Mouse (Mus musculus): ENCODE measurements around the gene Ints1. TPM values are rescaled to one million over a fixed set of nuclear protein-coding genes. Genes with fewer than 3 reads are reported as not detected.

The Ints1 gene
- polyA plus RNA-seq, 1 experiment from 2014 or later: 25.6 TPM

- Histone ChIP-seq H3K9me3 (replicated peaks) (no peaks in the 10 kb centered on the region), H3K27ac (replicated peaks) (no peak overlapping the region), H3K4me3 (replicated peaks) (no peak overlapping the region), H3K4me2 (no peak overlapping the region), H3K27me3 (replicated peaks) (no peaks in the 10 kb centered on the region), H3K9ac (replicated peaks) (no peak overlapping the region), H3K36me3 (no peaks in the 10 kb centered on the region), H3K4me1 (peaks cover 20% of the 10 kb centered on the region)
- ATAC-seq (ENCODE audit: low FRiP score): no peak
- WGBS: 91% methylated on average over 11 of the region's 11 CpGs
Observed at GRCm38 (mm10) chr5:139727261-139727660, 48.2 kb downstream of the Ints1 start.

GRCm38 (mm10) chr5:139726186-139726585 lies 49.3 kb downstream of the Ints1 start:
- ATAC-seq (ENCODE audit: low FRiP score): no peak
- Histone ChIP-seq H3K4me1 (peaks cover 16% of the 10 kb centered on the region), H3K27me3 (replicated peaks) (no peaks in the 10 kb centered on the region), H3K36me3 (no peaks in the 10 kb centered on the region), H3K27ac (replicated peaks) (no peak overlapping the region), H3K4me3 (replicated peaks) (no peak overlapping the region), H3K9ac (replicated peaks) (no peak overlapping the region), H3K9me3 (replicated peaks) (no peaks in the 10 kb centered on the region), H3K4me2 (no peak overlapping the region)
- 85% methylated on average over 3 of the region's 3 CpGs for WGBS

- Histone ChIP-seq H3K4me1 (peaks cover 5% of the 10 kb centered on the region; the same call in 1 of the 2 replicates), H3K9ac (replicated peaks) (no peak overlapping the region), H3K27me3 (replicated peaks) (no peaks in the 10 kb centered on the region), H3K36me3 (no peaks in the 10 kb centered on the region), H3K27ac (replicated peaks) (no peak overlapping the region), H3K4me2 (no peak overlapping the region), H3K9me3 (replicated peaks) (no peaks in the 10 kb centered on the region), H3K4me3 (replicated peaks) (no peak overlapping the region)
- WGBS: 58% methylated on average over 10 of the region's 10 CpGs
- no peak for ATAC-seq (ENCODE audit: low FRiP score)
Observed at GRCm38 (mm10) chr5:139724336-139725116, 50.9 kb downstream of the Ints1 start.

- Histone ChIP-seq H3K36me3 (no peaks in the 10 kb centered on the region), H3K27ac (replicated peaks) (no peak overlapping the region), H3K4me3 (replicated peaks) (no peak overlapping the region), H3K4me1 (peaks cover 5% of the 10 kb centered on the region; the same call in 1 of the 2 replicates), H3K4me2 (no peak overlapping the region), H3K9ac (replicated peaks) (no peak overlapping the region), H3K9me3 (replicated peaks) (no peaks in the 10 kb centered on the region), H3K27me3 (replicated peaks) (no peaks in the 10 kb centered on the region)
- WGBS: 80% methylated on average over 9 of the region's 9 CpGs
- no peak for ATAC-seq (ENCODE audit: low FRiP score)
Observed at GRCm38 (mm10) chr5:139723113-139723512, 52.4 kb downstream of the Ints1 start.

GRCm38 (mm10) chr5:139722709-139723108 lies 52.8 kb downstream of the Ints1 start:
- WGBS: 74% methylated on average over 6 of the region's 6 CpGs

GRCm38 (mm10) chr5:139718949-139719348 lies 56.5 kb downstream of the Ints1 start:
- no peaks in the 10 kb centered on the region for H3K4me1 ChIP-seq
- no peak overlapping the region for H3K27ac ChIP-seq (replicated peaks)
- no peaks in the 10 kb centered on the region for H3K9me3 ChIP-seq (replicated peaks)
- ATAC-seq (ENCODE audit: low FRiP score): no peak
- H3K9ac ChIP-seq (replicated peaks): no peak overlapping the region
- H3K27me3 ChIP-seq (replicated peaks): 0 out of 2 replicates have a peak, but pooled peaks cover 5% of the 10 kb centered on the region
- no peak overlapping the region for H3K4me2 ChIP-seq
- H3K4me3 ChIP-seq (replicated peaks): no peak overlapping the region
- 76% methylated on average over 7 of the region's 7 CpGs for WGBS
- H3K36me3 ChIP-seq: no peaks in the 10 kb centered on the region

More at GRCm38 (mm10) chr5:139722709-139723108, 52.8 kb downstream of the Ints1 start:
- H3K9me3 ChIP-seq (replicated peaks): no peaks in the 10 kb centered on the region
- no peak overlapping the region for H3K4me2 ChIP-seq
- H3K27ac ChIP-seq (replicated peaks): no peak overlapping the region
- no peak for ATAC-seq (ENCODE audit: low FRiP score)
- H3K36me3 ChIP-seq: no peaks in the 10 kb centered on the region
- H3K9ac ChIP-seq (replicated peaks): no peak overlapping the region
- H3K4me3 ChIP-seq (replicated peaks): no peak overlapping the region
- H3K4me1 ChIP-seq: peaks cover 5% of the 10 kb centered on the region; the same call in 1 of the 2 replicates
- H3K27me3 ChIP-seq (replicated peaks): no peaks in the 10 kb centered on the region

- 67% methylated on average over 6 of the region's 6 CpGs for WGBS
- no peak for ATAC-seq (ENCODE audit: low FRiP score)
- no peak overlapping the region for H3K27ac ChIP-seq (replicated peaks)
Observed at GRCm38 (mm10) chr5:139718540-139718939, 56.9 kb downstream of the Ints1 start.

GRCm38 (mm10) chr5:139717723-139718122 lies 57.8 kb downstream of the Ints1 start:
- 0 out of 2 replicates have a peak, but pooled peaks cover 5% of the 10 kb centered on the region for H3K27me3 ChIP-seq (replicated peaks)
- no peaks in the 10 kb centered on the region for H3K9me3 ChIP-seq (replicated peaks)
- H3K4me1 ChIP-seq: no peaks in the 10 kb centered on the region
- H3K36me3 ChIP-seq: no peaks in the 10 kb centered on the region
- H3K9ac ChIP-seq (replicated peaks): no peak overlapping the region
- WGBS: 96% methylated on average over 2 of the region's 2 CpGs
- no peak overlapping the region for H3K27ac ChIP-seq (replicated peaks)
- H3K4me2 ChIP-seq: no peak overlapping the region
- H3K4me3 ChIP-seq (replicated peaks): no peak overlapping the region
- no peak; the same call in 1 of the 2 replicates for ATAC-seq (ENCODE audit: low FRiP score)

More at GRCm38 (mm10) chr5:139718540-139718939, 56.9 kb downstream of the Ints1 start:
- Histone ChIP-seq H3K4me3 (replicated peaks) (no peak overlapping the region), H3K4me2 (no peak overlapping the region), H3K9me3 (replicated peaks) (no peaks in the 10 kb centered on the region), H3K27me3 (replicated peaks) (0 out of 2 replicates have a peak, but pooled peaks cover 5% of the 10 kb centered on the region), H3K9ac (replicated peaks) (no peak overlapping the region), H3K4me1 (no peaks in the 10 kb centered on the region), H3K36me3 (no peaks in the 10 kb centered on the region)

GRCm38 (mm10) chr5:139706496-139706895 lies 69.0 kb downstream of the Ints1 start:
- Histone ChIP-seq H3K27ac (replicated peaks) (no peak overlapping the region), H3K27me3 (replicated peaks) (no peaks in the 10 kb centered on the region), H3K36me3 (peaks cover 48% of the 10 kb centered on the region), H3K4me1 (no peaks in the 10 kb centered on the region), H3K9me3 (replicated peaks) (no peaks in the 10 kb centered on the region), H3K4me2 (no peak overlapping the region), H3K4me3 (replicated peaks) (no peak overlapping the region), H3K9ac (replicated peaks) (no peak overlapping the region)
- WGBS: 86% methylated on average over 10 of the region's 10 CpGs
- ATAC-seq (ENCODE audit: low FRiP score): no peak

- H3K4me1 ChIP-seq: no peaks in the 10 kb centered on the region
- no peak overlapping the region for H3K27ac ChIP-seq (replicated peaks)
- no peak for ATAC-seq (ENCODE audit: low FRiP score)
- H3K9me3 ChIP-seq (replicated peaks): no peaks in the 10 kb centered on the region
- H3K27me3 ChIP-seq (replicated peaks): no peaks in the 10 kb centered on the region
- peaks cover 16% of the 10 kb centered on the region; the same call in 1 of the 2 replicates for H3K36me3 ChIP-seq
- WGBS: 55% methylated on average over 2 of the region's 2 CpGs
- H3K4me3 ChIP-seq (replicated peaks): no peak overlapping the region
- no peak overlapping the region for H3K9ac ChIP-seq (replicated peaks)
- H3K4me2 ChIP-seq: no peak overlapping the region
Observed at GRCm38 (mm10) chr5:139702905-139703304, 72.6 kb downstream of the Ints1 start.

GRCm38 (mm10) chr5:139702236-139702635 lies 73.2 kb downstream of the Ints1 start:
- Histone ChIP-seq H3K4me1 (no peaks in the 10 kb centered on the region), H3K4me2 (no peak overlapping the region), H3K9ac (replicated peaks) (no peak overlapping the region), H3K27me3 (replicated peaks) (peaks cover 4% of the 10 kb centered on the region; the same call in 1 of the 2 replicates), H3K9me3 (replicated peaks) (no peaks in the 10 kb centered on the region), H3K27ac (replicated peaks) (no peak overlapping the region), H3K36me3 (peaks cover 16% of the 10 kb centered on the region; the same call in 1 of the 2 replicates), H3K4me3 (replicated peaks) (no peak overlapping the region)
- ATAC-seq (ENCODE audit: low FRiP score): no peak
- WGBS: 77% methylated on average over 10 of the region's 10 CpGs

All from neural tube, embryonic 15.5 days (tissue).